Mouse (Mus musculus): ENCODE data around the gene Tmem171.

DNA sequence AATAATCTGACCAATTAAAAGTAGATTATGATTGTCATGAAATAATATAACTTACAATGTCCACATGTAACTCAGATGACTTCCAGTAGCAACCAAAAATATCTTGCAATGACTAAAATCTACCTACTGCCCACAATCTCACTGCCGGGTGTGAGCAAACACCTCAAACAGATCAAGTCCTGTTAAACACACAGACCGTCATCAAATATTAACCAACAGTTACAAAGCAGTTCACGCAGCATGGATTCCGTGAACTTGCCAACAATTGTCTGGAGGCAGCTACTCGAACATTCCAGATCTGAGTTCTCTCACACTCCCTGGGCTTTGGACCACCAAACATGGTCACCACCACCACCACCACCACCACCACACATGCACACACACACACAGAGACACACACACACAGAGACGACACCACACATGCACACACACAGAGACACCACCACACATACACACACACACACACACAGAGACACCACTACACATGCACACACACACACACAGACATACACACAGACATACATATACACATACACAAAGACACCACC lies 20.9 kb upstream of the Tmem171 start:
- no peak for TF ChIP-seq CTCF (conservative IDR thresholded peaks at IDR 0.05; ENCODE audit: low read length)
- TF ChIP-seq NANOG (IDR thresholded peaks at IDR 0.05; ENCODE audit: borderline replicate concordance, low read length) = no peak
